Mouse (Mus musculus) left cerebral cortex, adult 11 months (tissue): ENCODE data around the gene Adgrb3.

Experiments used
- DNase-seq: peaks from one replicate; pipeline ENCODE4 v3.0.0; 2022; ENCODE audit warnings: low spot score

Gene Adgrb3

DNA sequence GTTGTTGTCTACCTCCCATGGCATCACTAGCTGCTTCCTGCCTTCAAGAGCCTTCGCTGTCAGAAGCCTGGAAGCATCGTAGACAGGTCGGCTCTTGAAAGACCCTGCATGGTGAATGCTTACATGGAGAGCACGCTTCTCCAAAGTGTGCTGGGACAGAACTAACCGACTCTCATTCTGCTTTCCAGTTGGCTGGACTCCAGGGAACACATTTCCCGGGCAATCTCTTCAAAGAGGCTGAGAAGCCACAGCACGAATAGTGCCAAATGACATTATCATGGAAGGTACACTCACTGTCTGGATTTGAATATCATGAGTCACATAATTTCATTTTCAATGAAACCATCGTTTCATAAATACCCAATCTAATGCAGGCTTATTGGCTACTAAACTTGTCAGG lies 548.0 kb downstream of the Adgrb3 start:
- DNase-seq, result no peak

GRCm38 (mm10) chr1:25250562-25250961 lies 578.9 kb downstream of the Adgrb3 start:
- no peak for DNase-seq

DNA sequence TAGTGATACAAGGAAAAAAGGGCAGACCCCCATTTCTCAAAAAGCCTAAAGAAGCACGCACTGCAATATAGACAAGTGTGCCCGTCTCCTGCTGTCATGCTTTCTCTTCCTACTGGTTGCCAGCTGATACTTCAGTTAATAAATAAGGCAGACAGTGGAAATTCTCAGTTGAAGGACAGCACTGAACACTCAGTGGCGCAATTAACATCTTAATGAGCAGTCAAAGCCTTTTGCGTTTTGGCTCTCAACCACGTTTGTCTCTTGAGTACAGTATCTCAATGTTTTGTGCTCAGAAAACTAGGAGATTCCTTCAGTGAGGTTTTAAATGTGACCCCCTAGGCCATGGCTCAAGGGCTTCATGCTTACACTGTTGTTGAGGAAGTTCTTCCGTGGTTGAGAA lies 587.1 kb downstream of the Adgrb3 start:
- DNase-seq, result no peak

- no peak for DNase-seq
Measured at GRCm38 (mm10) chr1:25229245-25229750, 600.2 kb downstream of the Adgrb3 start.

GRCm38 (mm10) chr1:25228381-25229244 lies 600.9 kb downstream of the Adgrb3 start:
- peak; percentile 53 for DNase-seq

- no peak for DNase-seq
Measured at GRCm38 (mm10) chr1:25227880-25228279, 601.6 kb downstream of the Adgrb3 start.

GRCm38 (mm10) chr1:25204636-25205035 lies 624.9 kb downstream of the Adgrb3 start:
- no peak for DNase-seq

- DNase-seq, result no peak
Measured at GRCm38 (mm10) chr1:25199392-25199791, 630.1 kb downstream of the Adgrb3 start.

GRCm38 (mm10) chr1:25191986-25192385 lies 637.5 kb downstream of the Adgrb3 start:
- no peak for DNase-seq

- DNase-seq, result no peak
Measured at GRCm38 (mm10) chr1:25189261-25189660, 640.2 kb downstream of the Adgrb3 start.

DNA sequence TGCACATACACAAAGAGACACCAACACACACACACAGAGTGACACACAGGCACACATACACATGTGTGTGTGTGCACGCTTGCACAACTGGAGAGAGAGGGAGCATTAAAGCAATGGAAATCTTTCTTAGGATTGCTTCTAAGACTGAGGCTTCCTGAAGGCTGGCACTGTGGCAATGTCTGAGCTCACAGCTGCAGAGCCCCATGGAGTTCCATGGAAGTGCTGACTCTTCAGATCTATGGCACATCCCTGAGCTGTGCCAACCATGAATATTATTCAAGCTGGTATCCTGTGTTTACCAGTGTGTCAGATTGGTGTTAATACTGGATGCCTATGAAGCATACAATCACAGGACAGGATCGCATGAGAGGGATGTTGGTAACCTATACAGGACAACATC lies 643.6 kb downstream of the Adgrb3 start:
- DNase-seq, result no peak

- no peak for DNase-seq
Measured at GRCm38 (mm10) chr1:25181881-25182280, 647.6 kb downstream of the Adgrb3 start.

DNA sequence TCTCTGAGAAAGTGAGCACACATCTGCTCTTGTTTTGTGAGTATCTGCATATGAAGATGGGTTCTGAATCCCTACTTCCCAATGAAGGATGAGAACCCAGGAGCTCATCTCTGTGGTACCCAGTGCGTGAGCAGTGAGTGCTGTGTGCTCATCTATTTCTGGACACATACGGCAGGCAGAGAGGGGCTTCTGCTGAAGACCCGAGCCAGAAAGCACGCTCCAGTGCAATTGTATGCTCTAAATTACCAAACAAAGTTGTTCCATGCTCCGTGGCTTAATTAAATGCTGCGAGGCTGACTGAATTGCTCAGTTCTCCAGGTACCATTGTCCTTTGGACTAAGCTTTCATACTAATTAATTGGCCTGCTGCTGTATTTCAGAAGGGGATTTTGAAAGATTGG lies 648.9 kb downstream of the Adgrb3 start:
- no peak for DNase-seq

GRCm38 (mm10) chr1:25179860-25180582 lies 649.5 kb downstream of the Adgrb3 start:
- no peak for DNase-seq

DNA sequence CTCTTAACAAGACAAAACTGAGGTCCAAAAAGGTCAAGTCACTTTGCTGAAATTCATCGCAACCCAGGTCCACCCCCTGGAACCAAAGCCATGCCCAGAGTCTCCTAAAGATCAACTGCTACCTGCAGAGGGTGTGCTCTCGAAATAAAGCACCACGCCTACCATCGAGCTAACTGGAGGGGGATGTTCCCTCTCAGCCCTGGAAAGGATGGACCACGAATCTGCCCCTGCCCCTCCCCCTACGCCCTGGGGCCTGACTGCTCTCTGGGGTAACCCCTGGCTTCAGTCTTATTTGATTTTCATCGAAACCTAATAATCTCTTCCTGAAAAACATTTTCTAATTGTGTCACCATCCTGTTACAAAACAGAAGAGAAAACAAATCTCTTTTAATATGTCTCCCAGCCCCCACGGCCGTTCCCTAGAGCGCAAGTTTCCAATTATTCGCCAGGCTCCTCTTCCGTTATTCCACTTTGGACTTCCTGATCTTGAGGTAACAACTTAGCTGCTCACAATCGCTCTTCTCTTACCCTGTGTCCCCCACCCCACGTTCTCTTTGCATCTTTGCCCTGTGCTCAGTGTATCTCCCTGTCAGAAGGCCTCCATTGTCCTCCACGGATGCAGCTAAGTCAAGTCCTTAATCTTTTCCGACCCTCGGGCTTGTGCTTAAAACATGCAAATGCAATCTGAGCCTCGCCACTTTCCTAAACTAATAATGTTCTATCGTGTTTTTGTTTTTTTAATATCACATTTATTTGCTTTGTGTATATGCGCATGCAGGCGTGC lies 651.0 kb downstream of the Adgrb3 start:
- no peak for DNase-seq

DNA sequence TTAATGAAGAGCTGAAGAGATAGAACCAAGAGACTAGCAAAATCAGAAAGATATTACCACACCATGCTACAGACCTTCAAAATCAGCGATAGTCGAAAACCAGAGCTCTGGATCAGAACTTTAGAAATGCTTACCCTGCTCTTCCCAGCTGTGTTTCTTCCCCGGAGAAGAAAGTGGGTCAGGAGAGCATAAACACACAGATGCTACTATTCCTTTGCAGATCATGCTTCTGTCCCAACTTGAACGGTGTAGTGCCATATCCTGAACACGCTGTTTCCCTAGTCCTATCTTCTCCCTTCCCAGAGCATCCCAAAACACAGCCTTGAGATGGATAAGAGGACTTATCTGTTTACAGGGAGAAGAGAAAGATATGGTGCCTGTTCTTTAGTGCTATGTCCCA lies 662.4 kb downstream of the Adgrb3 start:
- no peak for DNase-seq

- peak; percentile 66 for DNase-seq
Measured at GRCm38 (mm10) chr1:25166036-25166796, 663.3 kb downstream of the Adgrb3 start.

- DNase-seq, result no peak
Measured at GRCm38 (mm10) chr1:25163561-25163960, 665.9 kb downstream of the Adgrb3 start.

GRCm38 (mm10) chr1:25146206-25146605 lies 683.3 kb downstream of the Adgrb3 start:
- DNase-seq, result no peak

- no peak for DNase-seq
Measured at GRCm38 (mm10) chr1:25132150-25132824, 697.2 kb downstream of the Adgrb3 start.

- DNase-seq, result no peak
Measured at GRCm38 (mm10) chr1:25115512-25115911, 714.0 kb downstream of the Adgrb3 start.
